Mouse (Mus musculus): ENCODE measurements around the gene Crip2.

DNA sequence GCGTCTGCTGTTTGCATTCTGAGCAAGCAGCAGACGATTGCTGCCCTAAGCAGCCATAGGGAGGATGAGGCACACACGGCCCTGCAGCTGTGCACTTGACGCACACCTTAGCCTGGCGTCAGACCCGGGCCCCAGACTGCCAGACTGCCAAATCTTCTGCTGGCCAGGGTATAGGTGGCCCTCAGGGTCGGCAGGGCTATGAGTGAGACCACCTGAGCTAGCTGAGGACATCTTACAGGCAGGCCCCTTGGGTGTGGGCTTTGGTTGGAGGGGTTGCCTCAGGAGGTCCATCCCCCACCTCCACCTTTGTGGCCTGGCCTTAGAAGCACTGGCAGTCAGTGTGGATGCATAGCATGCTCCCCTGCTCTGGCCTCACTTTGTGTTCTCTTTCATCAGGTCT, 4.6 kb upstream of the Crip2 start:
- TF ChIP-seq POLR2A (IDR thresholded peaks at IDR 0.05; ENCODE audit: borderline replicate concordance, low read depth, low read length) (no peak), CTCF (IDR thresholded peaks at IDR 0.05; ENCODE audit: low read depth, low read length) (no peak)

All from bone marrow macrophage, adult 2 months (primary cell).